Mouse (Mus musculus) megakaryocyte-erythroid progenitor cell, adult 5-6 weeks (primary cell): ENCODE measurements at regions not wholly inside any gene's neighbourhood (a gene's known extent, or its start where the extent isn't known, plus 50 kb on each side); places are given as distances from the start of the nearest gene placed in this dataset.

Source experiments
- ATAC-seq: replicated peaks from 2 replicates; pipeline ENCODE4 v1.8.0; 2016; ENCODE audit warnings: mild to moderate bottlenecking, inconsistent platforms; ENCODE audit not compliant: severe bottlenecking, poor library complexity, low FRiP score, low TSS enrichment

DNA sequence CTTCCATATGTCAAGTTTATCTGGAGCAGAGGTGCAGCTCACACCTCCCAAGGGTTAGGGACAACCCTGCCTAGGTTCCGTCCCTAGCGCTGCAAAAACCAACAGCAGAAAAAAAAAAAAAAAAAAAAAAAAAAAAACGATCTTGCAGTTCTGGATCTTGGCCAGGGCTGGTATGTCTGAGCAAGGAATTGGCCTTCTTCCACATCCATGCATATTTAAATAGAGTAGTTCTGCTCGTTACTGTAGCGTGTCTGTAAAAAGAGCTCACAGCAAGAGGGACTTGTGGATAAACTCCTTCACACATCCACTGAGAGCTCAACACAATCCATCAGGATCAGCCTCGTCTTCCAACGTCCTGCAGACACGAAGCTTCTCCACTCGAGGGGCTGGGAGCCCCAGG is 639.4 kb upstream of the Adam5 start:
- no peak for ATAC-seq

DNA sequence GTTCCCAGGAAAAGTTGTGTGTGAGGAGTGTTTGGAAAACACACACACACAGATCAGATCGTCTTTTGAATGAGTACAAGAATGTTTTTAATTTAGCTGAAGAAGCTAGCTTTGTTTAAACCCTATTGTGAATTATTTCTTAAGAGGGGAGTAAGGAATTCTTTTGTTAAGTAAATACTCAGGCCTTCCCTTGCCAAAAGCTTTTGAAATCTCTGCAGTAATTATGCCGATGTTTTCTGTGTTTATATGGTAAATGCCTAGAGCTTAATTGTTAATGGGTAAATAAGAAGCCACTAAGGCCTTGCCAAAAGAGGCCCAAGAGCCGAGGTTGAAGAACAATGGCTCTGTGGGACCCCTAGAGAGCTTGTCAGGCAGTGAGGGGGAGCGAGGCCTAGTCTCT is 638.3 kb upstream of the Adam5 start:
- ATAC-seq: no peak

DNA sequence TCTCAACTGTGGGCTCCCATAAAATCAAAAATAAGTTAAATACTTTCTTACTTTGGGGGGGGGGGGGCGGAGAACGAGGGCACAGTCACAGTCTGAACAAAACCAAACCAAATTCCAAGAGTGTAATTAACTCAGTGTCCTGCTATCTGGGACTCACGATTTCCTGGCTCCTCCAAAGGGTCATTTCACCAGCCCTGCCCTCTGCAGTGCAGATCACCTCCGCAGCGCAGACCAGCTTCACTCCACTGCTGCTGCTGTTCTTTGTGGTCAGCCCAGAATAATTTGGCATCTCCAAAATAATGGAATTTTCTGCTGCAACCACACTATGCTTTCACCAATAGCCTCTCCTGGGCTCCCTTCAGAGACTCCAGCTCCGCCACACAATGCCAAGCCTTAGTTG is 631.5 kb upstream of the Adam5 start:
- ATAC-seq: no peak

DNA sequence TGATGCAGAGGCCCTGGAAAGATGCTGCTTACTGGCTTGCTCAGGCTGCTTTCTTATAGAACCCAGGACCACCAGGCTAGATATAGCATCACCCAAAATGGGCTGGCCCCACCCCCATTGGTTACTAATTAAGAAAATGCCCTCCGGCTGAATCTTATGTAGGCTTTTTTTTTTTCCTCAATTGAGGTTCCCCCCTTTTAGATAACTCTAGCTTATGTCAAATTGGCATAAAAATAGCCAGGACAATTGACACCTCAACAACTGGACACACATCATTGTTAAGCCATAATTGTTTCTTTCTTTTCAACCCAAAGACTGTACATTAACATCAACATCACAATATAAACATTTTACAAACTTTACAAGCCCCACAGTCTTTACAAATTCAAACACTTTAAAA is 630.8 kb upstream of the Adam5 start:
- ATAC-seq: no peak

DNA sequence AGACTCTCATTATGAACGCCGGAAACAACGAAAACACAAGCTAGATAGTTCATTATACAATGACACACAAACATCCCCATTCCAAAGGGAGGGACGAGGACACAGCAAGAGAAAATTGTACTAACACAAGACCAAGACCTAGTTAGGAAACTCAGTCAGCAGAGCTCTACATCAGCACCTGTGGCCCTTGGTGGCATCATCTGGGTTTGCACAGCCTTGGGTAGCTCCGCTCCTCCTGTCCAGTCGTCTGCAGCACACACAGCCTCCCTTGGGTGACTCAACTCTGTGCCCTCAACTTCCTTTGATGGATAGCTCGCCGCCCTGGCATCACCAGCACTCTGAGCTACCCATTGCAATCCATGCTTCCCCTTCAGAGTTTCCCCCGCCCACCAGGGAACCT is 629.7 kb upstream of the Adam5 start:
- ATAC-seq: no peak

DNA sequence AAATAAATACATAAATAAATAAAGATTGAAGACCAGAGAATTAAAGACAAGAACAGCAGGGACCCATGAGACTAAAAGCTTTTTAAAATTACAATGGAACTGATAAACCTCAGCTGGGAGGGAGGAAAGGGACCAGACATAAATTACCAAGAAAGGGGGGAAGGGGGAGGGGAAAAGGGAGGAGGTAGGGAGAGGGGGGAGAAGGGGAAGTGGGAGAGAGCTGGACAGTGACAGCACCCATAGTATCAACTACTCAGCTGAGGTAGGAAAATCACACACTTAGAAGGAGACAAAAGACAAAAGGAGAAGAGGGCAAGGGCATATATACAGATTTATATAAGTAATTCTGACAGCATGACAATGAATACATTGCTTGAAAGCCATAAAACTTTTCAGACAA is 626.4 kb upstream of the Adam5 start:
- ATAC-seq: no peak

DNA sequence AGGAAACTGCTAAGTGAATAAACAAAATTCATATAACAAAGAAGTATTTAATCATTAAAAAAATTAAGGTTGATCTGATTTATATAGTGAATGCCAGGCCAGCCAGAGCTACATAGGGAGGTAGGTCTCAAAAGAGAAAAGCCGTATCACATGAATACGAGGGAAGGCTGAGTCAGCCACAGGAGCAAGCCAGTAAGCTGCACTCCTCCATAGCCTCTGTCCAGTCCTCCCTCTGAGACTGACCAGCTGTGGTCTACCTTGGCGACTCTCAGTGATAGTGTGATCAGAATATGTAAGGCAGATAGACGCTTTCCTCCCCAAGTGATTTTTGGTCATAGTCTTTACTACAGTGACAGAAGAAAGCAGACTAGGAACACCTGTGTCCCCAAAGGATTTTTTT is 625.4 kb upstream of the Adam5 start:
- no peak for ATAC-seq

DNA sequence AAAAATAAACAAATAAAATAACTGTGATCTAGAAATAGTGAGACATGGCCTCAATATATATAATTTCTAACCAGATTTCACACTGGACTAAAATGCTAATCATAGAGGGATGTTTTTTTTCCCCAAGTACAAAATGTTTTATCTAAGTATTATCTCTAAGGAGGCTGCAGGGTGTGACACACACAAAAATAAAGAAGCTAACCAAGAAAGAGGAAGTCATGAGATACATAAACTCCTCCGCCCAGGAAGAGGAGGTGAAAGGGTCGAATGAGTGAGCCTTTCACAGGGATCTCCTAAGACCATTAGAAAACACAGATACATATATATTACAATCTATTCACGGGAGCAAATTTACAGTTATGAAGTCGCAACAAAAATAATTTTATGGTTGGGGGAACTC is 623.7 kb upstream of the Adam5 start:
- no peak for ATAC-seq

DNA sequence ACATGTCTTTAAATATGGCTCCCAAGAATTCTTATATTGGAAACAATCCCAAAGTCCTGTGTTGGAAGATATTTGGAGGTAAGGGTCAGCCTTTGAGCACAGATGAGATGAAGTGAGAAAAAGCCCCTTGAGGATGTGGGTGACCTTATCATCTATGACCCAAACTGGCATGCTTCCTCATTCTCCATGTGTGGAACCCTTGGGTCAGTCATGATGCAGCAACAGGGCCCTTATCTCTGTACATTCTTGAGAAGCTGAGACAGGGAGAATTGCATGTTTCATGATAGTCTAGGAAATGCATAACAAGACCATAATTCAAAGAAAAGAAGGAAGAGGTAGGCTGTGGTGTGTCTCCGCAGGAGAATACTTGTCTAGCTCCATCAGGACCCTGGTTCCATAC is 621.8 kb upstream of the Adam5 start:
- ATAC-seq: no peak

DNA sequence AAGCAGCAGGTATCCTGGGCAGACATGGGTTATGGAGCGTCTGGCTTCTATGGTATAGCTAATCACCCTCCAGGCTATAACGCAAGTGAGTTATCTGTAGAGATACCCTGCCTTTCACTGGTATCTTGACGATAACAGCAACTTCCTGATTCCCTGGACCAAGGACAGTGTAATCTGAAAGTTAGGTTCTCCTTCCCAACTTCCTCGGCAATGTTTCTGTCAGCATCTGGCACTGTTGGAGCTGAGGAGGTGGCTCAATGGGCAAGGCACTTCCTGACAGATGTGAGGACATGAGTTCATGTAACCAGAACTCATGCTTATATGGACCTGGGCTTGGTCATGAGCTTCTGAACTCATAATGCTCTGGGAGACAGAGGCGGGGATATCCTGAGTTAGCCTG is 620.9 kb upstream of the Adam5 start:
- ATAC-seq: peak; percentile 47; the same call in 1 of the 2 replicates

DNA sequence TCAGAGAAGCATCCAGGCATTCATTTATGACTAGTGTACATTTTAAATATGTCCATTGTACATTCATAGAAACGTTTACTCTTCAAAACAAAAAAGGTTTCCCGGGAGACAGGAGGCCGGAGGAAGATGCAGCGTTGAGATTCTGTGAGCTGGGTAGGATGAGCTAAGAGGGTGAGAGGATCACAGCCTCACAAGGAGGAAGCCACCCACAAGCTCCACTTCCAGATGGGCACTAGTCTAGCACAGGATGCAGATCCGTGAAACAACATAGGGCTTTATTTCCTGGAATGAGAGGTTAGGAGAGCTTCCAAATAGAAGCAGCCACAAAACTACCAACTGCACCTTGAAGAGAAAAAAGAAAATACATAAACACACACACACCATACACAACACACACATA is 619.4 kb upstream of the Adam5 start:
- no peak for ATAC-seq

DNA sequence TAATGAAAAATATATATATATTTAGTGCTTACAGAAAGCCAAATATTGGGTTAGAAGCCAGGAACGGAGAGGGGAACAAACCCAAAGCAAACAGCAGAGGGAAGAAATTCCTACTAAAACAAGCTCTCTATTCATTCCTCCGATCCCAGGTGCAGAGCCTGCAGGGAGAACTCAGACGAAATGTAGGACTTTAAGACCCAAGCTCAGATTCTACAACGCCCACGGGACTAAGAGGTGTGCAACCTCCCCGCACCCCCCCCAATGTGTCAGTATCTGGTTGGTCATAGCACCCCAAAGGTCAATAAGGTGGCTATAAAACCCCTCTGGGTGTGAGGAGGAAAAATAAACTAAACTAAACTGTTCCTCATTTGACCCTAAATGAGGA is 616.9 kb upstream of the Adam5 start:
- ATAC-seq: no peak

DNA sequence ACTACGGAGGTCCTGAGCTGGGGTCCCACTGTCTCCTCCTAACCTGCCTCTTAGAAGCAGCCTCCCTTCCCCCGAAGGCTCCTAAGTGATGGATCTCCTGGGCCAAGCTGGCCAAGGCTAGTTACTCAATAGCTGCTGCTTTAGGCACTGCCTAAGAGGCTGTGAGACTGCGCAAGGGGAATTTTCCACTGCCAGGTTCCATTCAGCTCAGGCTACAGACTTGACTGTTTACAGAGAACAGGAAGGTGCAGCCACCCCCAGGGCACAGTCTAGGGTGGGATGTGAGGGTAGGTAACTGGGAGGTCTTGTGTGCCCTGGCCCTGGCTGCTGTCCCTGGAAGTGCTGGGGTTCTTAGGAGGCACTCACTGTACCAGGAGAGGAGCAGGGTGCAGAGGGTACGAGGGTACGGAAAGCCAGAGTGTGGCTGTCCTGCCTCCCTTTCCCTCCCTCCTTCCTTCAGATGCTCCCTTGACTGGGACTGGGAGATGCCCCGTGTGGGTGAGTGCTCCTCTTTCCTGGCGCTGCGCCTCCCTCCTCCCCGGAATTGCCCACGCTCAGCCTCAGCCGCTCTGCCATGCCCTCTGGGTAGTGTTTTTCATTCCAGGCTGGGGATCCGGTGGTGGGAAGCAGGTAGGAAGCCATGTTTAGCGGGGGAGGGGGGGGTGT is 616.4 kb upstream of the Adam5 start:
- no peak for ATAC-seq

DNA sequence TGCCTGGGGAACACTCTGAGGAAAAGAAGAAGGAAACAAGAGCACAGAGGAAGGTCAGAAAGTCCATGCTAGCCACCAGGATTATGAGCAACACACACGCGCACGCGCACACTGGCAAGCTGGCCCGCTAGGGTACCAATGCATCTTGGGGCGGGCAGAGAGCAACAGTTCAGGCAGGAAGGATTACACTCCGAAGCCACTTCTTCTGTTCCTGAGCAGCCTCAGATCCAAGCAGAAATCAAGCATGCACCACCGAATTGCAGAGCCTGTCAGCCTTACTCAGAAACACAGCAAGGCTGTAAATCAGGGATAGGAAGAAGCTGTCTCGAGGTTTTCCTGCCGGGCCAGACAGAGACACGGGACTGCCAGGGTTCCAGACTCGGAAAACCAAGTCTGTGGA is 615.8 kb upstream of the Adam5 start:
- ATAC-seq: no peak

DNA sequence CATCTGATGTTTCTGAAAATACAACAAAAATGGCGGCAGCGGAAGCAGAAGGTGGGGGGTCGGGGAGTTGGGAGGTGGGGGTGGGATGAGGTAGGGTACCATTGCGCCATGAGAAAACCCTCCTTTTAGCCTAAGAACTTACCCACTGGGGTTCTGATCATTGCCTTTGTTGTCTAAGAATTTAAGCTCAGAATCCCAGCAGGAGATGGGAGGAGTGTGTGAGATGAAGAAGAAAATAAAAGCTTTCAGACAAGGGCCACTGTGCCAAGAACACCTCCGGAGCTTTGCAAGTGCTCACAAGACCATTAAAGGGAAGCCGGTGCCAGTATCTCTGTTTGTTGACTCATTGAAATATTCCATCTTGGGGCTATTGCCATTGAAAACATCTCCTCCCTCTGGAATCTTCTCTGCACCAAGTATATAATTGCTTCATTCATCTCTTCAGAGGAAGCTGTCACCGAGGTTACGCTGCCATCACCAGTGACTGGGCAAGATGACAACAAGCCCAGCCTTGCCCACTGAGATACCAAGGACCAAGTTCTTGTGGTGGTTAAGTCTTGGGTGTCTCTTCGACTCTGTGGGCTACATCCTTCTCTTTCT is 614.0 kb upstream of the Adam5 start:
- no peak for ATAC-seq

DNA sequence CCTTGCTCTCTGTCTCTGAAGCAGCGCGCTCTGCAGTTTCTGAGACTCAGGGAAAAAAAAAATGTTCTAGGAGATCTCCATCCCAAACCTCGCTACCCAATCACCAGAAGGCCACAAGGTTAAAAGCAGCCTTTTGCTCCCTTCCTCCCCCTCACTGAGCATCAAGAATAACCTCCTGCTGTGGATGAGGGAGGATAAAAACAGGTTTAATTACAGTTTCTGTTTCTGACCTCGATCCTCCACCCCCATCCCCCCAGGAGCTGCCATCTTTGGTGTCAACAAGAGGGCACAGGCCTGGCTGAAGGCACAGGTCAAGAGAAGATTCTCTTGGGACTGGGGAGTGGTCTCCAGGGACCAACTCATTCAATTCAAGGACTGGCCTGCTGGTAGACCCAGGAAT is 613.0 kb upstream of the Adam5 start:
- ATAC-seq: no peak

DNA sequence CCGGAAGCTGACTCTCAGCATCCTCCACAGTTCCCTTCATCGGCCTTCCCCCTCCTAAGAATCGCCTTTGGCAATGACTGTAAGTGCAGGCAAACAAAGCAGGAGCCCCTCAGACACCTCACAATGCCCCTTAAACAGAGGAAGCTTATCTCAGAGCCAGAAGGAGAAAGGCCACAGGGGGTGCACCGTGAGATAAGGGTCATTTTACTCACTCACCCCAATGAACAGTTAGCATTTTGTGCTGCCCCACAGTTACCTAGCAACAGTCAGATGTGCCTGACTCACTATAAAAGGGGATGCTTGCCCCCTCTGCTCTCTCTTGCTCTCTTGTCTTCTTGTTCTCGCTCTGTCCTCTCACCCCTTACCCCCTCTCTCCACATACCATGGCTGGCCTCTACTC is 606.4 kb upstream of the Adam5 start:
- ATAC-seq: no peak

DNA sequence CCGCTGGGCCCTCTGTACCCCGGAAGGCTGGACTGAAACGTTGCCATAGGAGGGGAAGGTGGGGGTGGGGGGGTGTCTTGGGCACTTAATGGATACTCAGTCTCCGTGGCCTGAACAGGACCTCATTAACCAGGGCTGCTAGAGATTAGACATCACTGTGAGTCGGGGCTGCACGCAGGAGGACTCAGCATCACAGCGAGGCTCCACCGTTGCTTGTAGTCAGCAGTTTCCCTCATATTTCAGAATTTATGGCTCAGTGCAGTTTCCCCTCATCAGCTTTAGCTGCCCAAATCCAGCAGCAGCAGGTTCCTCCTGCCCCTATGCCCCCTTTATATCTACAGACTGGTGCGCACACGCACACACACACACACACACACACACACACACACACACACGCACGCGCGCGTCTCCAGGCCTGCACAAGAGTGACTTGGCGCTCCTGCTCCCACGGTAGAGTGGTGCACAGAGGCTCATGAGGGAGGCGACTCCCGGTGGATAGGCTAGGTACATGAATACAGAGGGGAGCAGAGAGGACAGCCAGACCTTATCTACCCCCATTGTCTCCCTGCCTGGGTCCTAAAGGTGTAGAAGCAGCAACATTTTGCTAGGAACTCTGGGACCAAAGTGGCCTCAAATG is 605.8 kb upstream of the Adam5 start:
- ATAC-seq: no peak

DNA sequence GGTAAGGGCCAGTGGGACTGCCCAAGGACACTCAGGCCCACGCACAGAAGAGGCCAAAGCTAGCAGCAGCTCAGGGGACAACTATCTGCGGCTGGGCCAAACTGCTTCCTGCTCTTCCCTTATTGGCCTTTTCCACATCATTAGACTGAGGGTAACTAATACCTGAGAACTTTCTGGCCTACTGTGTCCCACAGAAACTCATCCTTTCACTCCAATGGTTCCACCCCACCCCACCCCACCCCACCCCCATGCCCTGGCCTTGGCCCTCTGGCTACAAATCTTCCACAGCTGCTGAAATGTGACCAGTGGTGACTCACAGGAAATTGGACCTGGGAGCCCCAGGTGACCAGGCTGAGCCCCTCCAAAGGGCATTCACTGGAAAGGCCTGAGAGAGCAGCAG is 604.6 kb upstream of the Adam5 start:
- no peak for ATAC-seq

DNA sequence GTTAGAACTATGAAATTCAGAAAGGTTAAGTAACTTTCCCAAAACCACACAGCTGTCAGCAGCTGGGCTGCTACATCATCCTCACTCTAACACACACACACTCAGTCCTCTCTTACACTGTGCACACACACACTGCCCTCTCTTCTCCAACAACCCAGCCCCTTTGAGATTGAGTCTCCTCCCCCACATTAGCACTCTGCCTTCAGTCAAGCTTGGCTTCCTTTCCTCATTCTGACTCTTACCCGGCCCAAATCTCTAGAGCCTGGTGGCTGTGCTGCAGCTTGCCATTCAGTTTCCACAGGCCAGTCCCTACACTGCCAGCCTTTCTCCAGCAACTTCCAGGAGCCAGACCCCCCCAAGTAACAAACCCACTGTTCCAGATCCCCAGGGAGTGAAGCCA is 602.0 kb upstream of the Adam5 start:
- no peak for ATAC-seq

DNA sequence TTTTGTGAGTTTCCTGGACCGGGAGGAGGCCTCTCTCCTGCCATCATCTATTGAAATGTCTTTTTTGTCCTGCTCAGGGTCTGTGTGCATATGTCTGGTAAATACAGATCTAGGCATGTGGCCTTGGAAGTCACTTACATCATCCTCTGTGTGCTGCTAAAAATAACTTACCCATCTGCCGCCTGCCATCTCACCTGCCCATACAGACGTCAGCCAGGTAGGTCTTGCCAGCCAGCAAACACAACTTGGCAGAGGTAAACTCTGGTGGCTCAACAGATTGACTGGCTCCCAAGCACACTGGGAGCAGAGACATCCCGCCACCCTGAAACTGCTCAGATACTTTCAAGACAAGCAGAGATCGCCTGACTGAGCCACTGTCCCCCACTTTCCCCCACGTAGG is 597.3 kb upstream of the Adam5 start:
- no peak for ATAC-seq
